Mouse (Mus musculus): ENCODE measurements around the gene Rpl27a.

Gene Rpl27a

DNA sequence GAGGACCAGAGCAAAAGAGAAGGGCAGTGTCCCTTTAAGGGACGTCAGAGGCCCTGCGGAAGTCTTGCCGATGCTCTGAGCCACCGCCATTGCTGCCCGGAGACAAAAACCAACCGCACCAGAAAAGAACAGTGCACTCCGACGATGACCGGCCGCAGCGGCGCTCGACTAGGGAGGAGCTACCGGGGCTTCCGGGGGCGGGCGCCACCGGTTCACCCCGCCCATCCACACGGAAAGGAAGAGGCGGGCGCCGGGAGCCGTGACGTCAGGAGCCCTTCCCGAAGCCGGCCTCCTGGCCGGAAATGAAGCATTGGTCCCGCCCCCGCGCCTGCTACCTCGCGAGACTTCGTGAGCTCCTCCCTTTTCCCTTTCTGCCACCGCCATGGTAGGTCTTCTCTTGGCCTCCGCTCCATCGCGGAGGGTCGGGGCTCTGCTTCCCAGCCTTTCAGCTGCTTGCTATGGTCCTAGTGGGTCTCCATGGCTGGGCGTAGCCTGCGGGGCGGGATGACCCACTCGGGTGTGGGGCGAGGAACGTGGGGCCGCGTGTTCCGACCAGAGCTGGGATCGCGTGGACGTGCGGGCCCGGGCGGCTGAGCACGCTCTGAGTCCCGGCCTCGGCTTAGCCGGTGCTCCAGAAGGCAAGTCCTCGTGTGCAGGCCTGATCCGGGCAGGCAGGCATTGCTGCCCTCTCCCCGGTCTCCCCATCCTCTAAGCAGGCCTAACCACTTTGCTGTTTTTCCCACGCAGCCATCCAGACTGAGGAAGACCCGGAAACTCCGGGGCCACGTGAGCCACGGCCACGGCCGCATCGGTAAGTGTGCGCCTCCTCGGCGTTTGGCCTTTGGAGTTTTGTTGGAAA, at the start of gene Rpl27a:
Gene Rpl27a (plus strand): TSS at position 310 of the 859 bp plus-strand sequence.
- peak; percentile 98 for DNase-seq (ENCODE audit: low spot score)

DNA sequence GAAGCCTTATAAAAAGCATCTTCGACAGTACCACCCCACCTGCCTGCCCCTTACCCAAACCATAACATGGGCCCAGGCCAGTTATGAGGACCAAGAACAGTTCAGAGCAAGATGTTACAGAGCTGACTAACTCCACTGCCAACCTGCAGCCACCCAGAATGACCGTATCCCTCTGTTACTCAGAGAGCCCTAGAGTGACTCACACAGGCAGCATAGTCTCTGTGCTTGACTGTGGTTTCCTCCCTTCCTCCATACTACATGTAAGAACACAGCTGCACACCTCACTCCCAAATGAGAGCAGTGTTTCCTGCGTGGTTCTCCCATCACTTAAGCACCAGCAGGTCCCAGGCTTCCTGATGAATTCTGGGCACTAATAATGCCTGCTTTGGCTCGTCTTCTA, 48.2 kb upstream of the Rpl27a start:
- no peak for DNase-seq (ENCODE audit: low spot score)

DNA sequence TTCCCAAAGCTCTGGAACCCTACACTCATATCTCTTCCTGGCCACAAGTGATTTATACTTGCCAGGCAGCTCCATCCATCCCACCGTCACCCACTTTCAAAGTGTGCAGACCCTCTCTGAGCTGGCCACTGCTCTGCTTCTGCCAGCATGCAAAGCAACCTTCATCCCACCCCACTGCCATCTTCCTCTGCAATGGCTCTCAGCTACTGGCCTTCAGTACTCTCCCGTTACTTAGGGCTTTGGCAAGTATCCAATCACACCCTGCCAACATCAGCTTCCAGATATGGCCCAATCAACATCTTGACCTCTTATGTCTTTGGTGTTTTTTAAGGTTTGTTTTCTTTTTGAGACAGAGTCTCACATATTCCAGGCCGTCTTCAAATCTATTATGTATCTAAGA, 41.0 kb upstream of the Rpl27a start:
- DNase-seq (ENCODE audit: low spot score): peak; percentile 20

DNA sequence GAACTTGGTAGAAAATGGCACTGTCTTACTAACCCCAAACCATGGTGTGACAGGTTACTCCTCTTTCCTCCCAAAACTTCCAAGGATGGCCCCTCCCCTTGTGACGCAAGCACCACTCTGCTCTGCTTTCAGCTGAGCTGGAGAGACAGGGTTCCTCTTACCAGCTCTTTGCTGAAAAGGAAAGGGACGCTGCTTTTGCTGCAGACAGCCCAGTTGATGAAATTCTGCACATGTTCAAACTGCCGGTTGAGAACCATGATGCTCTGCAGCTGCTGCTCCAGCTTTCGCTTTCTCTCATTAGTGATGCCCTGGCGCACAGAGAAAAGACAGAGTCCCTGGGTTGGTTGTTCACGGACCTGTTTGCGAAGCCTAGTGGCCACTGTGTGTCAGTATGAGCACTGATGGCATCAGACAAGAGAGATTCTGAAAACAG, 38.2 kb upstream of the Rpl27a start:
- DNase-seq (ENCODE audit: low spot score): no peak

DNA sequence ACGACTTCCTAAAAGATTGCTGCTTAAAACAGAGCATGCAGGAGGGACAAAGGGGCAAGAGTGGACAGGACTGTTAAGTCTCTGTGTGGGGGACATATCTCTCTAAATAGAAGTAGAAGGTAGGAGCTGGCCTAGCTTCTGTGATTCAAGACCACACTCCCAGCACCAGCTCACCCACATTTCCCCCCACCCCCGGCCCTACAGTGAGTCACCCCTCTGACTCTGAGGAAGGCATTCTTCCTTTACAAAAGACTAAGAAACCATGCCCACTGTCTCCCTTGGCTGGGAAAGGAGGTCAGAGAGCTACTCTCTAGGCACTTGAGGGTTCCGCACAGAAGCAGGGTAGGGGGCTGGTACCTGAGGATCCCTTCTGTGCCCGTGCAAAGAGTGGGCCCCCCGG, 34.7 kb upstream of the Rpl27a start:
- DNase-seq (ENCODE audit: low spot score): no peak

DNA sequence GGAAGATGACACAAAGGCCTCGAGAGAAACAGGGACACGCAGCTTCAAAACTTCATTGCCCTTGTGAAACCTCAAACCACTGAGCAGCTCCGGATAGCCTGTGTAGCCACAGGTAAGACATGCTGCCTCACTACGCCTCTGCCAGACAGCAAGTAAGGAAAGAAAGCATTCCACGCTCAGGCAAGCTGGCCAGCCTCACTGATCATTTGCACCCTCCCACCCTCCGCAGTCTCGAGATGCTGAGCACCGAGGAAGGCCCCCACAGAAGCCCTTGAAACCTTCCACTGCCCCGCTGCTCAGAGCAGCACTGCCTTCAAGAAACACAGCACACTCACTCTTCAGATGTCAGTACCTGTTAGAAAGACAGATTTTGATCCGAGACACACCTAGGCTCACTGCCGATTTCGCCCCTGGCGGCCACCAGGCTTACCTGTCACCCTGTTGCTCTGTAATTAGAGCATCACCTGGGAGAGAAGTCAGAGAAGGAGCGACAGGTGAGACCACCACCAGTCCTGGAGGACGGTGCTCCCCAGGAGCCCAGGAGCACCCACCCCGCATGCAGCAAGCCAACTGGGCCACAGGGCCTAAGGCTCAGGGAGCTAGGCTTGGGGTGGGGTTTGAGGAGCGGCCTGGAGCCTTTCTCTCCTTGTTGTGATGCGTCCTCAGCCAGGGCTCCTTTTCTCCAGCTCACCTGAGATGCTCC, 26.2 kb upstream of the Rpl27a start:
- DNase-seq (ENCODE audit: low spot score): no peak

DNA sequence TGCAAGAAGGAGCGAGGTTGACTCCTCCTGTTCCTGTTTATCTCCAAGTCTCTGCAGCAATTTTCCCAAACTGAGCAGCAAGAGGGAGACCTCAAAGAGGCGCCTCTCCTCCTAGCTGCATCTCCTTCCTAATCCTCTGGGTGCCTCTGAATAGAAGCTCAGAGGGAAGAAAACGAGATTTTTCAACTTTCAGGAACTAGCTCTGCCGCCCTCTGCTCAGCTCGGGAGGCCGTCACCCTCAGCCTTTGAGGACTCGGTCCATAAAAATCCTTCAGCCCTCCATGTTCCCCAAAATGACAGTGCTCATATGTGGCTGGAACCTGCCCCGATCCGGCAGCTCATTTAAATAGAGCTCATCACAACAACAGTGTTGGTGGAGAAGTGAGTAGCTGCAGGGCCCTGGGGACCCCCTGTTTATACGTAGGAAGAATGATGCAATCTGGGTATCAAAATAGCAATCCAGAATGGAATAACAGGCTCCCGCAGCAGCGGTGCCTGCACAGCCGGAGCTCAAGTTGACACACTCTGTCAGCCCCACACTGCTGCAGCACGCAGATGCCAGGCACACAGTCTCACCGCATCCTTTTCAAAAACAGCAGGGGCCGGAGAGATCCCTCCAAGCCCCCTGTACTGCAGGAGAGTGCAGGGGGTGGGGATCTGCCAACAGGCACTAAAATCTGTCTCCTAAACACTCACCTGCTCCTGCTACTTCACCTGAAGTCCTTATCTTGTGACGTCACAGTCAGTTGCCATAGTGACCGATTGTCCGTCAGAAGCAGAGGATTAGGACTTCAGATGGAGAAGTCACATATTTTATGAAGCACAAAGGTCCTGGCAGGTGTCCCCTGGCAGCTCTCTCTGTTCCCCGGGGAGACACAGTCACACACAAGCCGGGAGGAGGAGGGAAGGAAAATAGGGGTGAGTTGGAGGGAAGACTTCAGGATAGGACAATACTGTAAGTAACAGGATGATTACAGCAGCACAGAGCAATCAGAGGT, 25.3 kb upstream of the Rpl27a start:
- DNase-seq (ENCODE audit: low spot score): no peak

DNA sequence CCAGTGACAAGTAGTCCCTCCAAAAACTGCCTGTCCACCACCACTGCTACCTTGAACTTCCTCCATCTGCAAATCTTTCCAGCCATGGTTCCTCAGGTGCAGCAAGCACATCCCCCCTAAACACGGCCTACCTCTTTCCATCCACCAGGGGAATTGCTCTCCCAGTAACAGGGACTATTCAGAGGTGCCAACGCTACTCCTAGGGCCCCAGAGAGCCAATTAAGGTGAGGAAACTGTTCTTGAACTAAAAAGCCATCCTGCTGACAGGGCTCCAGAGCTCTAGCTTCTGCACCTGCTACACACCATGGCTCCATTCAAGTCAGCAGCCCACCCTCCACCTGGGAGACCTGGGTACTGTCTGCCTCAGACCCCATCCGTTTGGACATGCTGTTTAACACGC, 21.4 kb upstream of the Rpl27a start:
- no peak for DNase-seq (ENCODE audit: low spot score)

DNA sequence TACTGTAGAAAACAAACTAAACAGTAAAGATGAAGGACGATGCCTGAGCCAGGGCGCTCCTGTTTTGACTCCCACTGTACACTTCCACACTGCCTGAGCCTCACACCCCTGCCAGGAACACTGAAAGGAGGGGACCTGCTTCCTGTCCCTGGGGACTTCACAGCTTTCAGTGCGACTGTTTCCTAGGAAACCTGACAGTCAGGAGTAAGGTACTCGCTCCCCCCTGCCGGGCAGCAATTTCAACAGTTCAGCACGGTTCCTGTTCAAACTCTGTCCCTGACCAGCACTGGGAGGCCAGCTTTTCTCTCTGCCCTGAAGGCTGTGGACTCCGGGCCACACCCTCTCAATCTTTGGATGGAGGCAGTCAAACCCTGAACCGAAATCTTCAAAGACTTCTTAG, 11.8 kb upstream of the Rpl27a start:
- DNase-seq (ENCODE audit: low spot score): no peak

DNA sequence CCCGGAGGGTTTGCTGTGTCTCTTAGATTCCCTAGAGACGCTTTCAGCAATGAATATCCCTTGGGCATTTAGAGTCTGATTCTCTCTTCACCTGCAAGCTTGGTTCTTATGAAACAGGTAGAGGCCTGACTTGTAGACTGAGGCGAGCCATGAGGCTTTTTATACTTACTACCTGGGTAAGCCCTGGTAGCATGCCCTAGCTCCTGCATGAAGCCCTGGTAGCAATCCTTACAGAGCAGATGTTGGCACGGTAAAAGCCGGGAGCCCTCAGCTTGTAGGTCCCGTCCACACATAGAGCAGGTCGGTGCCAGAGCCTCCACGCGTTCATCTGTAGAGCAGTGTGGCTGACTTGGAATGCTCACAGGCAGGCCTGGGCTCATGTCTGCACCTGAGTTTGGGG, 11.4 kb upstream of the Rpl27a start:
- DNase-seq (ENCODE audit: low spot score): no peak

DNA sequence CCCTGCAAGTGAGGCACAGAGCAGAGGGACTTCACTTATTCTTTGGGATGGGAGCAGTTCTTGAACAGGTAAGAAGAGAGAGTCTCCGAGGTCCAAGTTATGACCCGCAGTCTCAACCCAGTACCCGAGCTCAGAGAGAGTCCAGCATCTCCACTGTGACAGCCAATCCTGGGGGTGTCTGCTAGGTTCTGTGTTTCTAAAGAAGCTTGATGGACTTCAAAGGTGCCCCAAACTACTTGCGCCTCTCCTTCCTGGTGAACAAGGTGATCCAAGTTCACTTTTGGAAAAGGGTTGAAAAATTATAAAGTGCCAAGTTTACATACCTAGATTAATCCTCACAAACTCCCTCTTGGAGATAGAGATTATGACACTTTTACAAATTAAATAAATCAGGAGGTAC, 10.9 kb upstream of the Rpl27a start, which contains the start of gene Trim66:
Gene Trim66 (minus strand): TSS at position 101 of the 400 bp plus-strand sequence.
- no peak for DNase-seq (ENCODE audit: low spot score)

DNA sequence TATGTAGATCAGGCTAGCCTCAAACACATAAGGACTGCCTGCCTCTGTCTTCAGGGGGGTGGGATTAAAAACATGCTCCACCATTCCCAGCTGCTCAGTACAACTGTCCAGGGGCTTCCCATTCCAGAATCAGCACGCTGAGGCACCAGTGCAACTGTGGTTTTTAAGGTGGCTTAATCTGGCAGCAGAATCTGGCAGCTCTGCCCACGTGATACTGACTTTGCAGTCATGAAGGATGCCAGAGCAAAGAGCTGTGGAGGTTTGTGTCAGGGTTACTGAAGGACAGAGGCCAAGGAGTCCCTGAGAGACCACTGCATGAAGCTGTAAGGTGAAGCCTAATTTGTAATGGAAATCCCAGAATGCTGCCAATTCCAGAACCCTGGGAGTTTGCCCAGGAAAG, 8.1 kb upstream of the Rpl27a start:
- DNase-seq (ENCODE audit: low spot score): no peak

DNA sequence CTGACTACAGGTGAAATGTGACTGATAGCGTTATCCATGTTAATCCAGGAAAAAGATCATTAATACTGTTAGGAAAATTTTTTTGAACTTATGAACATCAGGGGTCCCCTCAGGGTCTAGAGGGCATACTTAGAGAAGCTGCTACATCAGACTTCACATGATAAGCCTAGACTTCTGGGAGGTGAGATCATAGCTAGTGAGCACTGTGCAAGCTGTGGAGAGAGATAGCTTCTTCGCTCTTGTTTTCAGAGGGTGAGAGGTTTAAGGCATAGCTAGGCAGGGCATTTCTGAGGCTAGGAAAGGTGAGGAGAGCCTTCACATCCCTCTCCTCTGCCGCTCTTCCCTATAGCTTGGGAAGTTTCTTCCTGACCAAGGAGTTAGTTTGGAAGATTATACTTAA, 7.1 kb upstream of the Rpl27a start:
- DNase-seq (ENCODE audit: low spot score): no peak

DNA sequence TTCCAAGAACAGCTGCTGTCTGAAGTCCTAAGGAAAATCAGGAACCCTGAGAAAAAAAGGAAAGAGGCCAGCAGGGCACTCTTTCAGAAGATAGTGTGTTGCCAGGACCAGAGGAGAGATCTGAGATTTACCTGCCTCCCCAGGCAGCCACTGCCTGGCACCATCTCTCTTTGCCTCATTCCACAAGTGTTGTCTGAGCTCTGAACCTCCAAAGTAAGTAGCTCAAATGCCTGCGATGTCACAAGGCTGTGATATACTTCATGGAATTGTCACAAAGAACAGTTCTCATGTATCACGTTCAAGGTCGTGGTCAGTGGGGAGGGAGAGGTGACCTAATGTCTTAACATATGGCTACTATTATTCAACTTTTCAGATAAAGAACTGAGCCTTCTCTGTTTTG, 2.4 kb upstream of the Rpl27a start:
- DNase-seq (ENCODE audit: low spot score): no peak

DNA sequence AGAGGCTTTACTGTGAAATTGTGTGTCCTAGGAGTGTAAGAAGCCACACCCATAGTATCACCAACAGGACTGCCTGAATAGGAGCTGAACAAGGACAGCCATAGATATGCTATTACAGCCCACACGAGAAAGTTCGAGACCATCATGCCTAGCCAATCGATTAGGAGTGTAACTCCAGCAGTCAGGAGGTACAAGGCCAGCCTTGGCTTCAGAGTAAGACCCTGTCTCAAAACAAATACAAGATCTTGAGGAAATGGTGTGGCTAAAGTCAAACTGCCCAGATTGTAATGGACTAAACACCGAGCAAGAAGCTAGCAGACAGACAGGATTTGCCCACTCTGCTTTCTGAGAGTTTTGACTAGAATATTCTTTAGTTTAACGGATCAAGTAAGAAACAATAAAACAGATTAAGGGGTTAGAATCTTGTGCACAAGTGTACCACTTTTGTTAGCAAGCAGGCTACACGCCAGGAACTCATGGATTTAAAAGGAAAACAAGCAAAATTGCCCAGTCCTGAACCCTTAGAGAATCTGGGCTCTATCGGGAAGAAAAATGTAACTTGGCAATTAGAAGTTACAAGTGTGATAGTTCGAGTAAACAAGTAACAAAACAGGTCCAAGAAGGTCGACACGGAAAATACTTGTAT, 788 bp upstream of the Rpl27a start:
- DNase-seq (ENCODE audit: low spot score): no peak

DNA sequence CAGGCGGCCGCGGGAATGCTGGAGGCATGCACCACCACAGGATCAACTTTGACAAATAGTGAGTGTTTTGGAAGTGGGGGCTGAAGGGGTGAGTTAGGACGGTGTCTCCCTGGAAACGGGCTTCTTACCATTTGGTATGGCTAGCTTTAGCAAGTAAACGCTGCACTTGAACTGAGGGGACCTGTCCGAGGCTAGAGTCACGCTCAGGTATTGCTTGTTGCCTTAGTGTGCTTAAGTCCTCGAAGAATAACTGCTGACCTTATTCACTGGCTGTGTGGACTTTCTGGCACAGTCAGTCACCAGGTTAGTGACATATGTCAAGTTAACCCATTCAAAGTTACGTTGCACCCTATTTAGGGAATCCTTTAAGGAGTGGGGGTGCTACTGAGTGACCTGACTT, 989 bp downstream of the Rpl27a start:
- DNase-seq (ENCODE audit: low spot score): no peak

DNA sequence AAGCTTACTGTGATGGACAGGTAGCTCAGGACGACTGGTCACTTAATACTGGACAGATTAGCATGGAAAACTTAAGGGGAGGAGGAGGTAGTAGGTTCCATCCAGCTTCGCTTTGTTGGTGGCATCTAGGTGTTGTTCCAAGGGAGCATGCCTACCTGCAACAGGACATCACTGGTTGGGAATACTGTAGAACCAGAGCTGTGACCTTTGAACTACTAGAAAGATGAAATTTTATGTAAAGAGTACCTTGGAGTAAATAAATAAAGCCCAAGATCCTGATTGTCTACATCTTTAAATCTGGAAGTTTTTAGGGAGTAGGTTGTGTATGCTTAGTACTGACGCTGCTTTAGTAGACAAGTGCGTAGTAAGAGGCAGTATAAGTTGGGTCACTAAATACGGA, 3.1 kb downstream of the Rpl27a start:
- no peak for DNase-seq (ENCODE audit: low spot score)

DNA sequence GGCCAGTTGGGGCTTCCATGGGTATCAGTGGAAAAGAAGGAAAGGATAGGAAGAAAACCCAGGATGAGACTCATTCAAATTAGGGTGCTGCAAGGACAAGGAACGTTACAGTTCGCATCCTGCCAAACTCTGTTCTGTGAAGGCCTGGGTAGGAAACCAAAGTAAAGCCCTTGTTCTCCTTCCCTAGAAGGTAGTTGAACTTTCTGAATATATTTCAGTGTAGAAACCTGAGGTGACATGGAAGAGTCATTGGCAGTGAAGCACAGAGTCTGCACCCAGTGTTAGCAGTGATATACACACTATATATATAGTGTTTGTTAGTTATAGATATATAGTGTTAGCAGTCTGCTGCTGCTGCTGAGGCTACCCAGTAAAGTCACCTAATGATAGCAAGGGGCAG, 4.4 kb downstream of the Rpl27a start:
- no peak for DNase-seq (ENCODE audit: low spot score)

DNA sequence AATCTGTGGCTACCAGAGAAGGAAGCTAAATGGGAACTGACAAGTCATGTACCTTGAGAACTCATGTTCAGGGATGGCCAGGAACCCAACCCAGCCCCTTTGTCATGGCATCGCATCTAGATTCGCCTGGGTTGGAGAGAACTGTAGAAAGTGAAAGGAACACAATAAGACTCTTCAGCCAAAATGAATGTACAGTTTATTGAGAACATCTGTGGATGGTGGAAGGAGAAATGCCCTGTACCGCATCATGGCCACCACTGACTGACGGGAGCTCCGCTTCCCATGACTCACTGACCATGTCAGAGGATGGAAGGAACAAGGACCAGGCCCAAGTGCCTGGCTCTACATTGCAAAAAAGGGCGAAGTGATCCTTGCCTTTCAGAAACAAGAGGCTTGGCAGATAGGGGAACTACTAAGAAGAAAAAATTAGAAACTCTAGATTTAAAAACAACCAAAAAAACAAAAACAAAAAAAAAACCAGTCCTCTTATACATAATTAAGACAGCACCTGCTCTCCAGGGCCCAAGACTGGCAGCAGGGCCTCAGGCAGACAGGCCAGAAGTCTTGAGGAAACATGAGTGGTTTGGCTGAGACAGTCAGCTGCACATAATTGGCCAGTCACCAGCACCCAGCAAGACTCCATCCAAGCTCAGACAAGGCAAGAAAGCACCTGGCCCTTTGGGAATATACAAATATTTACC, 4.9 kb downstream of the Rpl27a start:
- DNase-seq (ENCODE audit: low spot score): no peak

DNA sequence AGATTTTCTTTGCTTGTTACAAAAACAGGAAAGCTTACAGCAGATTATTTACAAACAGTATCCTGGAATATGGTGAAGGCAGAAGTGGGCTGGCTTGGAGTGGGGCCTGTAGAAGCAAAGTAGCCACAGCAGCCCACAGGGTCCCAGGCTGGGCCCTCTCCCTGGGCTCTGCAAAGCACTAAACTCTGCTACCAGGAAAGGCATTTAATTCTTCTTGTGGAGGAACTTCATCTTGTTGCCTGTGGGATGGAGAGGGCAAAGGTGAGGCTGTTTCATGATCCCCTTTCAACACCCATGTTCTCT, 5.4 kb downstream of the Rpl27a start:
- no peak for DNase-seq (ENCODE audit: low spot score)

DNA sequence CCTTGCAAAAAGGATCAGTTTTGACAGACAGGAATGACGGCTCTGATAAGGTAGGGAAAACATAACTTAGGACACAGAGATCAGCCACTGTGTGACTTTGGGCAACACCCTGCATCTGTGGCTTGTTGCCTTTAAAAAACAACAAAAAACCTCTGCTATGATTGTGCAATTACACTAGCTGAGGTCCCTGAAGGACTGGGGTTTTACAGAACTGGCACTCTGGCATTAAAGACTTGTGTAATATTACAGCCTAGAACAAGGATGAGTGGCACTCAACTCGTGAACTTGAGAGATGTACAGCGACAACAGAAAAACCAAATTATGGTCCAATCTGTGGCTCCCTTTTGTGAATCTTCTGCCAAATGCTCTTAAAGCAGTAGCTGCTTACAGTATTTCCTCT, 5.8 kb downstream of the Rpl27a start:
- no peak for DNase-seq (ENCODE audit: low spot score)
